Comparison of ENCODE assay signal across 12 mouse cellular contexts in the genomic region with DNA sequence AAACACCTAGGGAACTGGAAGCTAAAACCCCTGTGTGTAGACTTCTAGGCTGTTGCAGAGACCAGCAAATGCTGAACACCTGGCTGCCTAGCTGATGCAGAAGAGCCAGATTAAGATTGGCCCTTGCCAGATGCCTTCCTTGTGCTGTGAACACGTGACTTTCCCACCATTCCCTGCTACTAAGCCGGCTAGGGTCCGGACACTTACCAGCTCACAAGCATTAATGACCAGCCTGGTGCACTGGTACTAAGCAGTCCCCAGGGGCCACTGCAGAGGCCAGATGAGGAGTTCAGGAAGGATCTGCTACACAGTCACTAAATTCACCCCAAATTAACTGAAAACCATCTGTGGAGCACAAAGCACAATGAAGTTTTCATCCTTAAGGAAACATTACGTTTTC.
DNase-seq lines count a peak whose midpoint lies in the region; ATAC-seq lines count a peak whose summit lies in the region.
"Had no signal": no experiment of that assay in that cellular context is flagged by ENCODE, and none has a peak within 500 bp of the region (broad histone marks: within the 10 kb centered on the region; RNA-seq: fewer than 3 reads in every experiment).

No protein-coding gene starts in this region.

- no peak overlapping the region for H3K9ac ChIP-seq in forebrain, embryonic 15.5 days (replicated peaks)
- H3K9ac ChIP-seq in hindbrain, embryonic 14.5 days = no peak overlapping the region
- no peak overlapping the region for H3K9ac ChIP-seq in midbrain, embryonic 15.5 days
- H3K9ac ChIP-seq: liver, embryonic 15.5 days had no signal

- no peaks in the 10 kb centered on the region for H3K27me3 ChIP-seq in forebrain, embryonic 10.5 days (ENCODE audit: poor library complexity, severe bottlenecking)
- no peaks in the 10 kb centered on the region for H3K27me3 ChIP-seq in forebrain, embryonic 15.5 days
- no peaks in the 10 kb centered on the region for H3K27me3 ChIP-seq in hindbrain, embryonic 14.5 days (ENCODE audit: control insufficient read depth, insufficient read depth, low read length)
- no peaks in the 10 kb centered on the region for H3K27me3 ChIP-seq in midbrain, embryonic 15.5 days (replicated peaks)
- H3K27me3 ChIP-seq: liver, embryonic 15.5 days had no signal

- 0 out of 2 replicates have a peak, but pooled peaks cover 4% of the 10 kb centered on the region for H3K4me1 ChIP-seq in forebrain, embryonic 10.5 days
- H3K4me1 ChIP-seq in forebrain, embryonic 15.5 days = no peaks in the 10 kb centered on the region
- H3K4me1 ChIP-seq in hindbrain, embryonic 14.5 days (replicated peaks; ENCODE audit: control insufficient read depth, insufficient read depth, low read length) = no peaks in the 10 kb centered on the region
- no peaks in the 10 kb centered on the region for H3K4me1 ChIP-seq in midbrain, embryonic 15.5 days
- H3K4me1 ChIP-seq: liver, embryonic 15.5 days had no signal

- no peak for ATAC-seq in forebrain, embryonic 15.5 days (replicated peaks)
- ATAC-seq in hindbrain, embryonic 14.5 days (ENCODE audit: low FRiP score) = peak; percentile 43; the same call in 1 of the 2 replicates
- no peak for ATAC-seq in midbrain, embryonic 15.5 days (replicated peaks)
- no peak for ATAC-seq in activated CD4-positive, CD25-positive, alpha-beta regulatory T cell, adult 4 months

- H3K9me3 ChIP-seq in forebrain, embryonic 10.5 days = no peaks in the 10 kb centered on the region; the same call in 1 of the 2 replicates
- no peaks in the 10 kb centered on the region for H3K9me3 ChIP-seq in forebrain, embryonic 15.5 days
- no peaks in the 10 kb centered on the region for H3K9me3 ChIP-seq in hindbrain, embryonic 14.5 days (ENCODE audit: control insufficient read depth, low read length)
- 0 out of 2 replicates have a peak, but pooled peaks cover 3% of the 10 kb centered on the region for H3K9me3 ChIP-seq in midbrain, embryonic 15.5 days
- H3K9me3 ChIP-seq: liver, embryonic 15.5 days had no signal

- no peaks in the 10 kb centered on the region for H3K36me3 ChIP-seq in forebrain, embryonic 10.5 days (replicated peaks)
- H3K36me3 ChIP-seq in forebrain, embryonic 15.5 days = no peaks in the 10 kb centered on the region
- no peaks in the 10 kb centered on the region for H3K36me3 ChIP-seq in hindbrain, embryonic 14.5 days (replicated peaks; ENCODE audit: control insufficient read depth, insufficient read depth)
- no peaks in the 10 kb centered on the region for H3K36me3 ChIP-seq in midbrain, embryonic 15.5 days (replicated peaks)
- H3K36me3 ChIP-seq: liver, embryonic 15.5 days had no signal

- no peak for DNase-seq in forebrain, embryonic 10.5 days (ENCODE audit: extremely low spot score, low spot score)
- peak; percentile 40 for DNase-seq in MN1 (ENCODE audit: low spot score)
- DNase-seq in hindbrain, embryonic 14.5 days (ENCODE audit: low spot score) = no peak
- no peak for DNase-seq in adrenal gland, adult 2 months
- no peak for DNase-seq in cerebellum, adult 11 months
- DNase-seq: B cell, adult 2 months; cerebellum, adult 8-10 months; kidney, postnatal 25 days had no signal

- WGBS in forebrain, embryonic 10.5 days = 27% methylated on average over 4 of the region's 4 CpGs
- WGBS in forebrain, embryonic 15.5 days = 32% methylated on average over 4 of the region's 4 CpGs
- WGBS in hindbrain, embryonic 14.5 days = 26% methylated on average over 4 of the region's 4 CpGs
- 24% methylated on average over 4 of the region's 4 CpGs for WGBS in midbrain, embryonic 15.5 days

- H3K4me2 ChIP-seq in forebrain, embryonic 15.5 days (replicated peaks) = no peak overlapping the region
- H3K4me2 ChIP-seq in hindbrain, embryonic 14.5 days (replicated peaks) = 0 out of 2 replicates have a peak overlapping the region, but pooled peaks have one; percentile 29
- 0 out of 2 replicates have a peak overlapping the region, but pooled peaks have one; percentile 19 for H3K4me2 ChIP-seq in midbrain, embryonic 15.5 days
- H3K4me2 ChIP-seq: liver, embryonic 15.5 days had no signal

- H3K27ac ChIP-seq in forebrain, embryonic 10.5 days = no peak overlapping the region
- H3K27ac ChIP-seq in forebrain, embryonic 15.5 days (replicated peaks) = no peak overlapping the region
- no peak overlapping the region for H3K27ac ChIP-seq in hindbrain, embryonic 14.5 days
- no peak overlapping the region for H3K27ac ChIP-seq in midbrain, embryonic 15.5 days
- H3K27ac ChIP-seq: liver, embryonic 15.5 days had no signal

- 0 out of 2 replicates have a peak overlapping the region, but pooled peaks have one; percentile 14 for H3K4me3 ChIP-seq in forebrain, embryonic 10.5 days
- H3K4me3 ChIP-seq in forebrain, embryonic 15.5 days = no peak overlapping the region
- H3K4me3 ChIP-seq in hindbrain, embryonic 14.5 days (replicated peaks; ENCODE audit: low read length) = no peak overlapping the region
- H3K4me3 ChIP-seq in midbrain, embryonic 15.5 days = peak overlapping the region; percentile 21; the same call in 1 of the 2 replicates
- H3K4me3 ChIP-seq: liver, embryonic 15.5 days had no signal

Comparison
In these comparisons a context has a peak if more than half of its experiments do, and no peak if none do; other contexts are left out.
1. H3K4me3 ChIP-seq: peak in forebrain, embryonic 10.5 days (single experiment) and midbrain, embryonic 15.5 days (single experiment); none in forebrain, embryonic 15.5 days (single experiment) and hindbrain, embryonic 14.5 days (single experiment).